Mouse (Mus musculus) heart, postnatal 10 days (tissue): ENCODE measurements around the gene Erp44. TPM values are rescaled to one million over a fixed set of nuclear protein-coding genes. Genes with fewer than 3 reads are reported as not detected.
A peak's percentile ranks its signal among the peaks of the same experiment; 100 is the strongest.

Source experiments
- DNase-seq, 2 experiments: peaks; one replicate each; pipeline ENCODE4 v3.0.0; 2021
- intact Hi-C: fragments of 180-260 bp; cut with DNase I; formaldehyde crosslinking; loops from one replicate; pipeline ENCODE4 v1.15.1; 2025
- microRNA-seq, 2 experiments: library from miRNA; unstranded; fragments of <30 nt; microRNA quantifications; one replicate each; pipeline ENCODE4 v1.2.0; 2022
- total RNA-seq, 2 experiments: library from RNA; stranded (reverse); gene quantifications; 2 replicates each; pipeline ENCODE4 v1.2.3; 2021

The Erp44 gene
- total RNA-seq, 2 experiments from 2014 or later = 30.3 to 35.1 TPM

DNA sequence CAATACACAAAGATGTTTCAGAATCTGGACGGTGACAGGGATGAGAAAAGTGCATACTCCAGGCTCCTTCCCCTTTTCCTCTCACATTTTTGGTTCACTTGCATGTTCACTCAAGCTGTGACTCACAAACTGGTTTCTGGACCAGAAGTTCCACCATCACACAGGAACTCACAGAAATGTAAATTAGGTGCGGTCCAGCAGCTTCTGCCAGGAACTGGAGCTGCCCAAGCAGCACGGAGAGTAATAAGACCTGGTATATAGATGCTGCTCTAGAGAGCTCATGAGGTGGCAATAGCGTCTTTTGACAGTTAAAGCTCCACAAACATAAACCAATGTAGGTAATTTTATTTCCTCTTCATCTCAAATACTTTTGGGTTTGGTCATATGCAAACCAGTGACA is 36.9 kb downstream of the Erp44 start:
- intact Hi-C loops = no loop called here
- DNase-seq = no peak

GRCm38 (mm10) chr4:48239046-48239445 is 40.3 kb downstream of the Erp44 start:
- intact Hi-C loops = no loop called here
- DNase-seq = no peak

DNA sequence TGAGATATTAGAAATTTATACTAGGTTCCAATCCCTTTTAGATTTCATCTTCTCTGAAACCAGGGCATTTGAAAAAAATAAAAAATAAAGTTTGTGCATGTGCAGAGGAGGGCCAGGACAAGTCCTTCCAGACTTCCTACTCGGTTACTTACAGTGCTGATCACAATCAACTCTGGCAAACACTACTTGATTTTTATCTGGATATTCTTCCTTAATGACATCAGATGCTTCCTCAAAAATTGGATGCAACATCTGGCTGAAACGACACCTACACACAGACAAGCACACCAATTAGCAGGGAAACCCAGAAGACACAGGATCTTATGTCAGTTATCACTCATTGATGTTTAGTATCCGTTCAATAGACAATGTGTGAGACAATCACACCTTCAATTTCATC is 42.6 kb downstream of the Erp44 start:
- DNase-seq = no peak
- intact Hi-C loops = no loop called here

- intact Hi-C loops = loop anchor here (5.0 kb wide), 1 partner anchor 704 kb away; no protein-coding TSS in a partner anchor
- no peak for DNase-seq
Observed at GRCm38 (mm10) chr4:48226800-48227199, 52.6 kb downstream of the Erp44 start.

- no peak for DNase-seq
- intact Hi-C loops = loop anchor here (1.0 to 5.0 kb wide), 2 partner anchors 156 to 703 kb away; no protein-coding TSS in a partner anchor
Observed at GRCm38 (mm10) chr4:48225604-48226003, 53.8 kb downstream of the Erp44 start.

DNA sequence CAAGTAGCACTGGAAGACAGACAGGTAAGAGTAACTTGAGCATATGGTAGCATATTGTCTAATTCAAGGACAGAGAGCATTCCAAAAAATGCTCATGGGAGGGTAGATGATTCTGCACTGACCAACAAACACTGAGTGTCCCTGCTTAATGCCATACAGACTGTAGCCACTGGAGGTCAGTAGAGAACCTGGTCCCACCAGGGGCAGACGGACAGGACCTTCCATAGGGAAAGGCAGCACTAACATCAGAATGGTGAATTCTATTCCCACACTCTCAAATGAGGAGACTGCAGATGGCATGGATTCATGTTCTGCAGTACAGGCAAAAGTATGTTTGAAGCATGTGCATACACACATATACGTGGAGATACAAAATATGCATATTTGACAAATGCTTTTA is 54.2 kb downstream of the Erp44 start:
- DNase-seq = peak; percentile 78 to 88
- intact Hi-C loops = loop anchor here (1.0 to 5.0 kb wide), 2 partner anchors 156 to 703 kb away; no protein-coding TSS in a partner anchor

DNA sequence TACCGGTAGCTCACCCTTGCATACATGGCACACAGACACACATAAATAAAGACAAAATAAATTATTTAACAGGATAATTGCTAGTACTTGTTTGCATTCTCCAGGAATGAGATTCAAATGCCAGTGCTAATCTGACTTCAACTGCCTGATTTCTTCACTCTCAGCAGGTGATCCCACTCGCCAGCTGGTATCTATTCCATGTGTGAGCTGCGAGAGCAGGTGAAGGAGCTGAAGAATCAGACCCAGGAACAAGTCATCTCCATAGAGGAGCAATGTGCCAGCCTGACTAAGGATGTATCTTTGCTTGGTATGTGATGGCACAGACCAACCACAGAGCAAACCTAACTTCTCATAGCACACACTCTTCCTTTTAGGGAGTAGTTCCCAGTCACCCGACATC is 75.8 kb downstream of the Erp44 start:
- intact Hi-C loops = no loop called here
- DNase-seq = no peak

- no peak for DNase-seq
- intact Hi-C loops = loop anchor here (5.0 to 10.0 kb wide), 2 partner anchors 676 to 764 kb away; no protein-coding TSS in a partner anchor
Observed at GRCm38 (mm10) chr4:48198447-48198846, 80.9 kb downstream of the Erp44 start.

DNA sequence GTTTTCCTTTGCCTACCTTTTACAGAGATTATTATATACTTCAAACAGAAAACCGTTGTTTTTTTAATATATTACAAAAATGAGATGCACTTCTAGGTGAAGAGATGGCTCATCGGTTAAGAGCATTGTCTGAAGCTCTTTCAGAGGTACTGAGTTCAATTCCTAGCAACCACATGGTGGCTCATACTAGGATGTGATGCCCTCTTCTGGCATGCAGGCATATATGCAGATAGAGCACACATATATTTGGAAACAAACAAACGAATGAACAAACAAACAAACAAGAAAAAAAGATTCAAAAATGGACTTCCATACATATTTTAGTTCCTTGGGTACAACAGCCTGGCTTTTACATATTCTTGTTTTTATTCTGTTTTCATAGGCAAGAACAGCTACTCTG is 81.4 kb downstream of the Erp44 start:
- no peak for DNase-seq
- intact Hi-C loops = loop anchor here (5.0 to 10.0 kb wide), 2 partner anchors 676 to 763 kb away; no protein-coding TSS in a partner anchor

- DNase-seq = no peak
- intact Hi-C loops = no loop called here
Observed at GRCm38 (mm10) chr4:48182115-48182806, 97.1 kb downstream of the Erp44 start.

DNA sequence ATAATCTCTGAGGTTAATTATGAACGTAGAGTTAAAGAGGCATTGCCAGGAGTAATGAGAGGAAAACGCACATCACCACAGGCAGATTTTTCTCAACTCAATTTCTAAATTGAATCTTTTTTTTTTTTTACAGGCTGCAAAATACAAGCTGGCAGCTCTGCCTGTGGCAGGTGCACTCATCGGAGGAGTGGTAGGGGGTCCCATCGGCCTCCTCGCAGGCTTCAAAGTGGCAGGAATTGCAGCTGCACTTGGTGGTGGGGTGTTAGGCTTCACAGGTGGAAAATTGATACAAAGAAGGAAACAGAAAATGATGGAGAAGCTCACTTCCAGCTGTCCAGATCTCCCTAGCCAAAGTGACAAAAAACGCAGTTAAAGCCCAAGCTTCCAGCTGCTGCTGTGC is 98.0 kb downstream of the Erp44 start:
- intact Hi-C loops = no loop called here
- no peak for DNase-seq

- no peak for DNase-seq
- intact Hi-C loops = no loop called here
Observed at GRCm38 (mm10) chr4:48180922-48181321, 98.4 kb downstream of the Erp44 start.

DNA sequence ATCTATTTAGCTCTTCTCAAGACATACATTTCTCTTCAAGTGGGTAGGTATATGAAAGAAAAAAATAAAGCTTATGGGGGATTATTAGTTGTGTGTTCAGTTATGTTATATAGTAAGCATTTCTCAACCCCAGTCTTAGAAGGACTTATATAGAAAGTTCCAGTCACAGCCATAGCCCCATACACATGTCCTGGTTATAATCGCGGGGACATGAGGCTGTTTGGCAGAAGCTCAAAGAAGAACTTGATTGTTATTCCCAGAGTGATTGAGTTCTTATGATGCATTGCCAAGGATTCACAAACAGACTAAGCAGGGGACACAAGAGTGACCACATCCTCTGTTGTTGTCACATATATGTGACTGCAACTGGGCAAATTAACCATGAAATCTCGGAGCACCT is 103.7 kb downstream of the Erp44 start:
- DNase-seq = no peak
- intact Hi-C loops = no loop called here

DNA sequence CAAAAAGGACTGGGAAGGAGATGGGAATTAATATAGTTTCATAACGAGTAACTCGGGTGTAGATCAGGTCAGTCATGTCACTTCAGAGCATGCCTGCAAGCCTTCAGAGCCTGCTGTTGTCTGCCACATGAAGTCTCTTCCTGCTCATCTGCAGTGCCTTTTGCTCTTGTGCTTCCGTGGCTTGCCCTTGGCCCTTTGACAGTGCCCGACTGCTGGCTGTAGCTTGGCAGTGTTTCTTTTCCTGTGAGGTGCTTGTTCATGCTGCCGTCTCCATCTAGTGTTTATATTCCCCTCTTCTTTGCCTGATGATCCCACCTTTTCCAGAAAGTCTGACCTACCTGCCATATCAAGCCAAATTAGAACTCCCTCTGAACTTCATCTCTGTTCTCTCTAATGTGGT is 115.5 kb downstream of the Erp44 start:
- DNase-seq = peak; percentile 13 to 21
- intact Hi-C loops = no loop called here

DNA sequence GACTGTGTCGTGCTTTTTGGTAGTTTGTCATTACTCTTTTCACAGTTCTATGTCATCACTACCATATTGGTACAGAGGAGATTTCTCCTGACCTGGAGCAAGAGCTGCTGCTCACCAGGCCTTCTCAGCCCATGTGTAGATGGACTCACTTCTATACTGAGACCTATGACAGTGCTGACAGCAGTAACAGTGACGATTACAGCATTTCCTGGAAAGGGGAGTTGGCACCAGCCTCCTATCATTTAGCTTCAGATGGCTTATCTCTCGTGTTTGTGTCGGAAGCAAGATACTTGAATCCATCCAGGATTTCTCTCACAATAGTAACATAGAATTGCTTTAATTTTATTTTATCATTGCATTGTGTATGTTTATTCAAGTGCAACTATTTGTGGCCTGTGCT is 119.0 kb downstream of the Erp44 start:
- DNase-seq = no peak
- intact Hi-C loops = no loop called here

GRCm38 (mm10) chr4:48155864-48156263 is 123.5 kb downstream of the Erp44 start:
- intact Hi-C loops = no loop called here
- no peak for DNase-seq

- DNase-seq = no peak
- intact Hi-C loops = no loop called here
Observed at GRCm38 (mm10) chr4:48153229-48153628, 126.1 kb downstream of the Erp44 start.

DNA sequence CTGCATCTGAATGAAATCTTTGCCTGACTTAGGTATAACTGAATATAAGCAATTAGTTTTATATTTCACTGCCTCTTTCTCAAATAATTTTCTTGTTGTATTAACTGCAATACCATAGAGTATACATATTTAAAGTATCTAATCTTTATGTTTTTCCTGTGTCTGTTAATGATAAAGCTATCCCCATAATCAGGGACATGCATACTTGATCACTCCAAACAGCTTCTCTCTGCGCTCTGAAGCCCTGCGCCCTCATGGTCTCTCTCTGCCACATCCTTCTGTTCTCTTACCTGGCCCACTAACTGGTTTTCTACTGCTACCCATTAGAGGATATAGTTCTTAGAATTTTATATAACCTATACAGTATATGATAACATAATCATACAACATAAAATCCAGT is 129.9 kb downstream of the Erp44 start:
- DNase-seq = no peak
- intact Hi-C loops = no loop called here

Small RNA genes lying within 50 kb of the gene (microRNA-seq; reads per million reads assigned to microRNA genes)
- gene Mir1958 = 0 reads per million in 2 experiments

Other genes starting within 250 kb of the Erp44 start
- 10 to 100 TPM in 1 of 2 experiments, 1 to 10 TPM in 1; 4.5 to 12.4 TPM for gene Nr4a3, start 234.4 kb downstream of the Erp44 start, total RNA-seq
- gene Stx17, start 154.6 kb downstream of the Erp44 start, total RNA-seq = 10 to 100 TPM; 27.1 to 27.4 TPM
- gene Invs, start 202 bp upstream of the Erp44 start, total RNA-seq = 1 to 10 TPM; 3.7 to 5.2 TPM
- gene Tex10, start 193.9 kb upstream of the Erp44 start, total RNA-seq = 10 to 100 TPM; 12.1 to 12.3 TPM